Mouse (Mus musculus) lung, postnatal 0 days (tissue): ENCODE results near the gene Nipal4.

Experiments
- CTCF ChIP-seq: IDR thresholded peaks from 2 replicates; pipeline ENCODE4 v1.5.1; 2016; ENCODE audit warnings: antibody characterized with exemption, mild to moderate bottlenecking
- EP300 ChIP-seq: IDR thresholded peaks from 2 replicates; pipeline ENCODE4 v1.6.1; 2016; ENCODE audit warnings: antibody characterized with exemption, mild to moderate bottlenecking, control low read depth

- TF ChIP-seq CTCF (no peak), EP300 (no peak)
Measured at GRCm38 (mm10) chr11:46110945-46111287, 55.4 kb downstream of the Nipal4 start.
